Comparison of ENCODE assay signal across 10 mouse cellular contexts in the genomic region with DNA sequence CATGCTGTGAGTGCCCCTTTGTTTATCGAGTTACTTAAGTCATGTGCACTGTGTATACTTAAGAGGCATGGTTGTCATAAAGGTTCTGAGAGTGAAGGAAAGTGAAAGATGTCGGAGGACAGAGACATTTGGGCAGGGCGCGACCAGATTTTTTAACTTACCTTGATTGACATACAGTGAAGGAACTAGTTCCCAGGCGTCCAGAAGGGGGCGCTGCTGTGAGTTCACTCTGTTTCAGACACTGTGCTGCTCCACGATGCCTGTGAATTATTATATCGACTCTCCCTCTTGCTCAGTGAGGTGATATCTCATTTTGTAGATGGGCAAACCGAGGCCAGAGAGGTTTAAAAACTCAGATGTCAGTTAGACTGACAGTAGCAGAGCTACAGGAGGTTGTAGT. TPM values are rescaled to one million over a fixed set of nuclear protein-coding genes. Genes with fewer than 3 reads are reported as not detected.
A peak's percentile ranks its signal among the peaks of the same experiment; 100 is the strongest.
DNase-seq lines count a peak whose midpoint lies in the region; ATAC-seq and TF ChIP-seq lines count a peak whose summit lies in the region.
"Had no signal": no experiment of that assay in that cellular context is flagged by ENCODE, and none has a peak within 500 bp of the region (broad histone marks: within the 10 kb centered on the region; RNA-seq: fewer than 3 reads in every experiment).

No protein-coding gene starts in this region.

- DNase-seq in heart, adult 2 months = no peak
- no peak for DNase-seq in heart, adult 8-10 months (ENCODE audit: low spot score)
- peak in 1 of 2 experiments; percentile 49 for DNase-seq in spleen, adult 2 months (ENCODE audit: low read depth in 1 of 2, low spot score in 2 of 2)
- DNase-seq in frontal cortex, postnatal 14 days (ENCODE audit: low spot score in 2 of 2) = no peak
- no peak for DNase-seq in left cerebral cortex, adult 8-10 months (ENCODE audit: low spot score in 2 of 2)

- TF ChIP-seq POLR2A in heart, adult 2 months (IDR thresholded peaks at IDR 0.05; ENCODE audit: insufficient read depth, low read depth, low read length) = no peak
- TF ChIP-seq POLR2A in spleen, adult 2 months (IDR thresholded peaks at IDR 0.05; ENCODE audit: low read depth, low read length) = no peak

- no peaks in the 10 kb centered on the region for H3K27me3 ChIP-seq in heart, adult 2 months (ENCODE audit: control insufficient read depth, insufficient read depth, low read length)
- no peaks in the 10 kb centered on the region for H3K27me3 ChIP-seq in E14TG2a.4 (ENCODE audit: insufficient read depth, low read length)
- no peaks in the 10 kb centered on the region for H3K27me3 ChIP-seq in spleen, adult 2 months (ENCODE audit: control insufficient read depth, insufficient read depth, low read length)
- H3K27me3 ChIP-seq in midbrain, embryonic 13.5 days = no peaks in the 10 kb centered on the region
- H3K27me3 ChIP-seq: heart, embryonic 15.5 days; megakaryocyte, embryonic 14.5 days had no signal

- H3K9ac ChIP-seq in heart, adult 2 months (ENCODE audit: low read depth, low read length) = no peak overlapping the region
- no peak overlapping the region for H3K9ac ChIP-seq in midbrain, embryonic 13.5 days (replicated peaks)
- H3K9ac ChIP-seq: heart, embryonic 15.5 days had no signal

- no peaks in the 10 kb centered on the region for H3K36me3 ChIP-seq in heart, adult 2 months (ENCODE audit: control insufficient read depth, insufficient read depth, low read length)
- no peaks in the 10 kb centered on the region for H3K36me3 ChIP-seq in E14TG2a.4 (ENCODE audit: insufficient read depth, low read length)
- no peaks in the 10 kb centered on the region for H3K36me3 ChIP-seq in spleen, adult 2 months (ENCODE audit: control insufficient read depth, insufficient read depth, low read length)
- H3K36me3 ChIP-seq in midbrain, embryonic 13.5 days = no peaks in the 10 kb centered on the region
- H3K36me3 ChIP-seq: heart, embryonic 15.5 days had no signal

- no peaks in the 10 kb centered on the region for H3K4me1 ChIP-seq in heart, adult 2 months (ENCODE audit: control insufficient read depth, insufficient read depth, low read length)
- peaks cover 18% of the 10 kb centered on the region for H3K4me1 ChIP-seq in E14TG2a.4 (replicated peaks; ENCODE audit: low read depth, low read length)
- H3K4me1 ChIP-seq in spleen, adult 2 months (ENCODE audit: control insufficient read depth, insufficient read depth, insufficient read length) = no peaks in the 10 kb centered on the region
- no peaks in the 10 kb centered on the region for H3K4me1 ChIP-seq in midbrain, embryonic 13.5 days (replicated peaks)
- H3K4me1 ChIP-seq: heart, embryonic 15.5 days had no signal

- peaks cover 14% of the 10 kb centered on the region for H3K9me3 ChIP-seq in E14TG2a.4 (ENCODE audit: low read length)
- H3K9me3 ChIP-seq in midbrain, embryonic 13.5 days = no peaks in the 10 kb centered on the region
- H3K9me3 ChIP-seq: heart, embryonic 15.5 days; megakaryocyte, embryonic 14.5 days had no signal

- peak; percentile 54 for TF ChIP-seq CTCF in heart, adult 2 months (IDR thresholded peaks at IDR 0.05)
- TF ChIP-seq CTCF in E14TG2a.4 (conservative IDR thresholded peaks at IDR 0.05; ENCODE audit: low read length) = peak; percentile 52
- TF ChIP-seq CTCF in spleen, adult 2 months (IDR thresholded peaks at IDR 0.05; ENCODE audit: extremely low read depth, insufficient read depth, insufficient read length, insufficient replicate concordance) = peak; percentile 59; the same call in 1 of the 2 replicates

- H3K27ac ChIP-seq in heart, adult 2 months = no peak overlapping the region
- no peak overlapping the region for H3K27ac ChIP-seq in spleen, adult 2 months (ENCODE audit: insufficient read depth, low read length)
- H3K27ac ChIP-seq in midbrain, embryonic 13.5 days = no peak overlapping the region
- H3K27ac ChIP-seq: heart, embryonic 15.5 days had no signal

- no peak for TF ChIP-seq EP300 in heart, adult 2 months (IDR thresholded peaks at IDR 0.05; ENCODE audit: insufficient read depth, low read depth, low read length)

- WGBS in heart, adult 2 months = 73% methylated on average over 9 of the region's 9 CpGs
- 60% methylated on average over 9 of the region's 9 CpGs for WGBS in spleen, adult 2 months
- 72% methylated on average over 9 of the region's 9 CpGs for WGBS in midbrain, embryonic 13.5 days

- peak; percentile 69; the same call in 1 of the 2 replicates for ATAC-seq in erythroid progenitor cell, adult 5-6 weeks (replicated peaks; ENCODE audit: low FRiP score, poor library complexity, severe bottlenecking)
- no peak for ATAC-seq in midbrain, embryonic 13.5 days

- H3K79me2 ChIP-seq in heart, adult 2 months (replicated peaks; ENCODE audit: control insufficient read depth, insufficient read depth, low read length) = peaks cover 3% of the 10 kb centered on the region; the same call in 1 of the 2 replicates

- intact Hi-C loops in heart, adult 2 months (cut with DNase I) = loop anchor here (5.0 kb wide), 1 partner anchor 38 kb away; no protein-coding TSS in a partner anchor

- no peak overlapping the region for H3K4me2 ChIP-seq in midbrain, embryonic 13.5 days (replicated peaks)
- H3K4me2 ChIP-seq: heart, embryonic 15.5 days had no signal

- no peak overlapping the region for H3K4me3 ChIP-seq in heart, adult 2 months
- H3K4me3 ChIP-seq in E14TG2a.4 (replicated peaks; ENCODE audit: low read length) = no peak overlapping the region
- no peak overlapping the region for H3K4me3 ChIP-seq in spleen, adult 2 months (ENCODE audit: extremely low read depth, insufficient read depth, insufficient read length)
- no peak overlapping the region for H3K4me3 ChIP-seq in midbrain, embryonic 13.5 days (replicated peaks)
- H3K4me3 ChIP-seq: heart, embryonic 15.5 days; megakaryocyte, embryonic 14.5 days had no signal

RNA-seq across cellular contexts. Expression of gene Map2k6, which starts 10.9 kb away (rescaled TPM):
- 1 to 10 TPM; 3.8 TPM for total RNA-seq in heart, adult 2 months (2021)
- 4.1 and 5.5 TPM in 2 replicates for polyA plus RNA-seq in heart, adult 2 months (2012; rRNA removed)
- total RNA-seq in heart, adult 8-10 months (2022) = 1 to 10 TPM; 2.9 to 7.0 (median 5.4) TPM
- 4.2 and 4.7 TPM in 2 replicates for total RNA-seq in erythroid progenitor cell, adult 5-6 weeks (2015; ENCODE audit: low replicate concordance)
- total RNA-seq in erythroid progenitor cell, adult 5-6 weeks (2017; ENCODE audit: low replicate concordance) = 0.77 TPM in 1 of 2 replicates, not detected in the other
- 2.1 and 2.8 TPM in 2 replicates for polyA plus RNA-seq in spleen, adult 2 months (2012; rRNA removed)
- 10 to 100 TPM; 21.9 to 23.5 (median 22.6) TPM for total RNA-seq in left cerebral cortex, adult 8-10 months (2022)
- polyA plus RNA-seq in midbrain, embryonic 13.5 days (2015; fragmentation: Nextera tagmentation; extraction: Ambion mirVana) = 22.9 and 24.9 TPM in 2 replicates
